Mouse (Mus musculus) spleen, adult 2 months (tissue): ENCODE data around the gene Myl7. TPM values are rescaled to one million over a fixed set of nuclear protein-coding genes. Genes with fewer than 3 reads are reported as not detected.

Source experiments
- DNase-seq, 2 experiments: peaks; one replicate each; pipeline versions ENCODE4 v3.0.0 to v3.0.0-alpha.2; 2012 to 2021; ENCODE audit warnings: low spot score in 2 of 2, low read depth in 1 of 2
- H3K27ac ChIP-seq: fragments of 200-500 bp; 2 replicates; pipeline ENCODE4 v1.5.1; 2012; ENCODE audit warnings: low read length, inconsistent platforms; ENCODE audit not compliant: insufficient read depth
- H3K27me3 ChIP-seq: fragments of 200-500 bp; 2 replicates; pipeline ENCODE4 v1.6.1; 2012; ENCODE audit warnings: mild to moderate bottlenecking, moderate library complexity, low read length, inconsistent platforms; ENCODE audit not compliant: control insufficient read depth, insufficient read depth
- H3K36me3 ChIP-seq: fragments of 200-500 bp; 2 replicates; pipeline ENCODE4 v1.6.1; 2012; ENCODE audit warnings: mild to moderate bottlenecking, low read length, inconsistent platforms; ENCODE audit not compliant: control insufficient read depth, insufficient read depth
- H3K4me1 ChIP-seq: fragments of 200-500 bp; 2 replicates; pipeline ENCODE4 v1.6.1; 2011; ENCODE audit warnings: inconsistent platforms; ENCODE audit not compliant: control insufficient read depth, insufficient read depth, insufficient read length
- H3K4me3 ChIP-seq: fragments of 200-500 bp; 2 replicates; pipeline ENCODE4 v1.5.1; 2011; ENCODE audit warnings: mild to moderate bottlenecking, inconsistent platforms; ENCODE audit not compliant: insufficient read depth, insufficient read length; ENCODE audit errors: extremely low read depth
- CTCF ChIP-seq: fragments of 200-500 bp; IDR thresholded peaks from 2 replicates; pipeline ENCODE4 v1.5.1; 2011; ENCODE audit warnings: mild to moderate bottlenecking, inconsistent platforms; ENCODE audit not compliant: insufficient read depth, insufficient read length, insufficient replicate concordance; ENCODE audit errors: extremely low read depth
- POLR2A ChIP-seq: fragments of 200-500 bp; IDR thresholded peaks from 2 replicates; pipeline ENCODE4 v1.6.1; 2011; ENCODE audit warnings: low read depth, low read length, inconsistent platforms
- WGBS: fragments of 180-500 bp; shearing (Covaris S2); methylation state at CpG from one replicate; pipeline ENCODE4 v1.1.7; 2018; 5-methylcytosine and 5-hydroxymethylcytosine counted together
- polyA plus RNA-seq: library from polyadenylated mRNA; depleted of rRNA; stranded (reverse); fragments of >200 nt; gene quantifications from 2 replicates; pipeline ENCODE4 v1.2.3, GENCODE M21; 2012; rRNA removed

The Myl7 gene
- polyA plus RNA-seq, 1 experiment: 0.54 TPM

DNA sequence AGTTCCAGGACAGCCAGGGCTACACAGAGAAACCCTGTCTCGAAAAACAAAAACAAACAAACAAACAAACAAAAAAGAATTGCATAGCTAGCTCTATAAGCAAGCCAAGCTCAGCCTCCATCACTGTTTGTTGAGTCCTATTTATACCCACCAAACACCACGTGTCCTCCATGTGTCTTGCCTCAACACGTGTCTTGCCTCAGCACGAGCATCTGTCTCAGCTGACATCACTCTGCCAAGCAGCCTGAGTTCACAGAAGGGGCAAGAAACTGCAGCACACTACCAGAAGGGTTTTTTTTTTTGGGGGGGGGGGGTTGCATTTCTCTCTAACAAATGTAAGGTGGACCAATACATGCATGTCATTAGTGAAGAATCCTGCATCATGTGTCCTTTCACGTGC, 48.1 kb downstream of the Myl7 start:
- TF ChIP-seq POLR2A (no peak), CTCF (no peak)
- Histone ChIP-seq H3K4me1 (no peaks in the 10 kb centered on the region), H3K27me3 (no peaks in the 10 kb centered on the region), H3K27ac (no peak overlapping the region), H3K4me3 (no peak overlapping the region), H3K36me3 (no peaks in the 10 kb centered on the region)
- no peak for DNase-seq
- WGBS: 58% methylated on average over 5 of the region's 5 CpGs

- DNase-seq: no peak
- Histone ChIP-seq H3K27ac (no peak overlapping the region), H3K27me3 (no peaks in the 10 kb centered on the region), H3K4me1 (no peaks in the 10 kb centered on the region), H3K4me3 (no peak overlapping the region), H3K36me3 (no peaks in the 10 kb centered on the region)
- WGBS: 68% methylated on average over 2 of the region's 2 CpGs
- TF ChIP-seq POLR2A (no peak), CTCF (no peak)
These were observed 49.3 kb downstream of the Myl7 start for GRCm38 (mm10) chr11:5849316-5849715.

- no peaks in the 10 kb centered on the region for H3K27me3 ChIP-seq
- TF ChIP-seq POLR2A (no peak), CTCF (no peak)
- H3K4me3 ChIP-seq: no peak overlapping the region
- WGBS: 74% methylated on average over 6 of the region's 6 CpGs
- DNase-seq: no peak
- no peaks in the 10 kb centered on the region for H3K36me3 ChIP-seq
- H3K27ac ChIP-seq: no peak overlapping the region
- H3K4me1 ChIP-seq: no peaks in the 10 kb centered on the region
These were observed 49.8 kb downstream of the Myl7 start for GRCm38 (mm10) chr11:5848741-5849140.

DNA sequence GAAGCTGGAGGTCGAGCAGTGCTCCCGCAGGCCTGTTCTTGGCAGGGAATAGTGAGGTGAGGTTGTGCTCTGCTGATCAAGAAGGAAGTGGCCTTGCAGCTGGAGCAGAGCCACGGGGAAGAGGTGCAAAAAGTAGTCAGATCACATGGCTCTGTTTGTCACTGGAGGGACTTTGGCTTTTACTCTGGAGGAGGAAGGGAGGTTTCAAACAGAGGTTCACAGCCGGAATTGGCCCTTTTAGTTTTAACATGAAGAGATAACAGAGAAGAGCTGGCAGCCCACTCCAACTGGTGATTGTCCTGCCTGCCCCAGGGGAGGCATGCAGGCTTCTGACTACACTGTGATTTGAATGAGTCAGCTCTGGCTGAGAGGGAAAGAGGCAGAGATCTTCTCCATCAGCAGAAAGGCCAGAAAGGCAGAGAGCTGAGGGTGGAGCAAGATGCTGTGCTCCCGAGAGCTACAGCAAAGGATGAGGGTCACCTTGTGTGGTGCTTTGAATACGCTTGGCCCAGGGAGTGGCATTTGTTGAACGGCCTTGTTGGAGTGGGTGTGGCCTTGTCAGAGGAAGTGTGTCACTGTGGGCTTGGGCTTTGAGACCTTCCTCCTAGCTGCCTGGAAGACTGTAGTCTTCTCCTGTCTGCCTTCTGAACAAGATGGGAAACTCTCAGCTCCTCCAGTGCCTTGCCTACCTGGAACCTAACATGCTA, 51.8 kb downstream of the Myl7 start:
- Histone ChIP-seq H3K36me3 (no peaks in the 10 kb centered on the region), H3K27ac (no peak overlapping the region), H3K4me3 (no peak overlapping the region), H3K27me3 (no peaks in the 10 kb centered on the region), H3K4me1 (no peaks in the 10 kb centered on the region)
- WGBS: 53% methylated on average over 7 of the region's 7 CpGs
- TF ChIP-seq CTCF: no peak
- TF ChIP-seq POLR2A: no peak
- DNase-seq: no peak

Other genes starting within 250 kb of the Myl7 start
- gene Mrps24, start 183.1 kb downstream of the Myl7 start, polyA plus RNA-seq: 176 and 211 TPM in 2 replicates
- gene Urgcp, start 136.4 kb downstream of the Myl7 start, polyA plus RNA-seq: 11.8 and 12.0 TPM in 2 replicates
- gene Dbnl, start 110.3 kb downstream of the Myl7 start, polyA plus RNA-seq: 104 and 130 TPM in 2 replicates
- 0.85 and 1.5 TPM in 2 replicates for gene Pgam2, start 95.0 kb downstream of the Myl7 start, polyA plus RNA-seq
- gene Polm, start 60.8 kb downstream of the Myl7 start, polyA plus RNA-seq: 62.5 and 87.7 TPM in 2 replicates
- gene Aebp1, start 36.8 kb downstream of the Myl7 start, polyA plus RNA-seq: 15.7 and 19.8 TPM in 2 replicates
- gene Pold2, start 20.5 kb downstream of the Myl7 start, polyA plus RNA-seq: 78.1 and 210 TPM in 2 replicates
- 0.27 and 0.41 TPM in 2 replicates for gene Gck, start 51.3 kb upstream of the Myl7 start, polyA plus RNA-seq
- gene Ykt6, start 56.9 kb upstream of the Myl7 start, polyA plus RNA-seq: 31.0 and 34.3 TPM in 2 replicates
- gene Camk2b, start 167.6 kb upstream of the Myl7 start, polyA plus RNA-seq: 0.50 and 7.8 TPM in 2 replicates